Mouse (Mus musculus): ENCODE results near the gene B3gnt6.

The B3gnt6 gene

DNA sequence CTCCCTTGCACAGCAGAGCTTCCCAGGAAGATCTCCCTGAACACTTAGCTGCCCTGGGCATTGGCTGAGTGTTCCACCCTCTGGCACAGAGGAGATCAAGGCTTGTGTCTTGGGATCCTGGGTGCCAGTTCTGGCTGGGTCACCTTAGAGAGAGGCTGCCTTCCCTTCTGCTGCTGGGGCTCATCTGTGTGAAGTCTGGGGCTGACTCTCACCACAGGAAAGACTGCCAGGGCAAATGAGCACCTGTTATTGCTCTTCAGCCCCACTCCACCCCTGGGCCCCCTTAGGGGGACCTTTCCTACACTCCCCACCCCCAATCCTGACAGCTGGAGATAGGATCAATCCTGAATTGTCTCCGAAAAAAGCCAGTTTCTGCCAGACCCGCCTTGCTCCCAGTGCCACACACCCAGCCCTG lies 22.2 kb downstream of the B3gnt6 start:
- DNase-seq (ENCODE audit: low spot score in 2 of 2) = no peak

DNA sequence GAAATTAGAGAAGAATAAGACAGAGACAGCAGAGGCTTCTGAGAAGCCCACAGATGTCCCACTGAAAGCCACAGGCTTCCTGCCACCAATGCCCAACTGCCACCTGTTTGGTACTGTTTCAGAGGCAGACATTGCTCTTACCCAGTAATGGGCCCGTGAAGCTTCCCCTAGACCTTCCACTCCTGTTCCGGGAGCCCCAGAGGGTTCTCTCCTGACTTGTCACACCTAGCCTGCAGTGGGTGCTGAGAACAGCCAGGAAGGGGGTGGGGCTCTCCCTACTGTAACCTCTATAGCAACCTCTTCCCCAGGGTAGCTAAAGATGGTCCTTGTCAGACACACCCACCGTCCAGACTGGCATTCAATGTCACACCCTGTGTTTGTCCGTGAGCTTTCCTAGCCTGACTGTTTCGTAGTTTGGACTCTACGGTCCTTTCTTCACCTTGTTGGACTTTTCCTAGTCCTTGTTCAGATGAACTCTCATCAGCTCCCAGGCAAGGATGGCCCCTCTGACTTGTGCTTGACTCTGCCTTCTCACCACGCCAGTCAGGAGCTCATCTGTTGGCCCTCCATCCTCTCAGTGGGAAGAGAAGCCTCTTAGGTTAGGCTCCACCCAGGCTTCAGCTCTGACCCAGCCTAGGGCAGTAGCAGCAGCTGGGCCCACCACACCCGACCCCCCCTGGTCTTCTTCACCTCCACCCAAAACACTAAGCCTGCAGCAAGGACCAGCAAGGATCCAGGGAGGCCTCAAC lies 22.8 kb downstream of the B3gnt6 start:
- DNase-seq (ENCODE audit: low spot score in 2 of 2) = no peak

DNA sequence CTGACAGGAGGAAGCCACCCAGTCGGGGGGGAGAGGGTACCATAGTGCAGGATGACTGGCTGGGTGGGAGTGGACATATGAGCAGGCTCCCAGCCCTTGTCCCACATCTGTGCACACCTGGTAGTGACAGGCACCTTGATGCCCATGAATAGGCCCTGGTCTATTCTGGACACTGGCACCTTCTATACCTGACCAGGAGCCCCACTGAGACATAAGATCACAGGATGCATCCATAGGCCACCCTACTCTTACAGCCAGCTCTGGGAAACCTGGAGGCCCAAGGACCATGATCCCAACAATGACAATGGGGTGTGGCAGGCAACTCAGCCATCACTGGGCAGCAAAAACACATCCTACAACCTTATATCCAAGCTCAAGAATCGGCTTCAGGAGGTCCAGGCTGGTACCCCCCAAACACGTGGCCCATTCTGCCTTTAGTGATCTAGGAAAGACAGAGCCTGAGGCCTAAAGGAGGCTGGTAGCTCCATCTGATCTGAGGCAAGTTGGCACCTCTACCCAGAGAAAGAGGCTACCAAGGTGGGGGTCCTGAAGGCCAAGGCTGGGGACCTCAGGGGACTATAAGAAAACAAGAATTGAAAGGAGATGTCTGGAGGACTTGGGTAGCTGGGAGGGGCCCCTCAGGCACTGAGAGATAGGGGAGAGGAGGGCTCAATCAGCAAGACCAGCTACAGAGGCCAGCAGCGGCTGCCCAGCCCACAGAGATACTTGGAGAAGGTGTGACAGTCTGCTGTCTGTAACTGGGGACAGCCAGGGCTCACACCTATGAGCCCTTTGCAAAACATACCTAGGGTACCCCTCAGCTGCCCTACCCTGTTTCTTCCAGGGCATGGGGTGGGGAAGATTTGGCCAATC lies 24.2 kb downstream of the B3gnt6 start:
- DNase-seq (ENCODE audit: low spot score in 2 of 2) = no peak

DNA sequence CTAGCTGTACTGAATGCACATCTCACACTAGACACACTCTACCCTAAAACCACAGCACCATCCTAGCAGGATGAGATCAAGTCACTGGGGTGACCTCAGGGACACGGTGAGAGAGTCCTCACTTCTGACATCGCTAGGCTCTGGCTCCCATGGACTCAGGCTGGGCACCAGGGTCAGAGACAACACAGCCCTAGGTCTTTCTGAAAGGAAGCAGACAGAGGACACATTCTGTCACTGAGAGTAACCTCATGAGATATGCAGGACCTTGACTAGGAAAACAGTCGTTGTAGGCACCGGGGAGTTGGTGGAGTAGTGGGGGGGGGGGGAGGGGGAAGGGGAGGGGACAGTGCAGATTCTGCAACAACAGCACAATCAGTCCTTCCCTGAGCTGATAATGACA lies 25.9 kb downstream of the B3gnt6 start:
- no peak for DNase-seq (ENCODE audit: low spot score in 2 of 2)

DNA sequence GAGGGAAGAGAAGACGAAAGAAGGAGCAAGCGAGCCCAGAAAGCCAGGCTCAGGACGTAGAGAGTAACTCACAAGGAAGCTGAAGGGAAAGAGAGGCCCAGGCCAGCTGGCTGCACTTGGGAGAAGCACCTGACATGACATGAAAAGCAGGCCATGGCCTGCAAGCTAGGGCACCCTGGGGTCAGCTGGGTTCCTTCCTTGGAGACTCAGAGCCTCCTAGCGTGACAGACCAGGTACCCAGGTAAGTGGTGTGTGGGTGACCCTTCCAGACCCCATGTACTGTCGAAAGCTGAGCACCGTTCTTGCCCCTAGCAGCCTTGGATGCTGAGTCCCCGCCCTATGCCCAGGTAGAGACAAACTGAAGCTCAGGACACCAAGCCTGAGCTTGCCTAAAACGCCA lies 26.6 kb downstream of the B3gnt6 start:
- no peak for DNase-seq (ENCODE audit: low spot score in 2 of 2)

DNA sequence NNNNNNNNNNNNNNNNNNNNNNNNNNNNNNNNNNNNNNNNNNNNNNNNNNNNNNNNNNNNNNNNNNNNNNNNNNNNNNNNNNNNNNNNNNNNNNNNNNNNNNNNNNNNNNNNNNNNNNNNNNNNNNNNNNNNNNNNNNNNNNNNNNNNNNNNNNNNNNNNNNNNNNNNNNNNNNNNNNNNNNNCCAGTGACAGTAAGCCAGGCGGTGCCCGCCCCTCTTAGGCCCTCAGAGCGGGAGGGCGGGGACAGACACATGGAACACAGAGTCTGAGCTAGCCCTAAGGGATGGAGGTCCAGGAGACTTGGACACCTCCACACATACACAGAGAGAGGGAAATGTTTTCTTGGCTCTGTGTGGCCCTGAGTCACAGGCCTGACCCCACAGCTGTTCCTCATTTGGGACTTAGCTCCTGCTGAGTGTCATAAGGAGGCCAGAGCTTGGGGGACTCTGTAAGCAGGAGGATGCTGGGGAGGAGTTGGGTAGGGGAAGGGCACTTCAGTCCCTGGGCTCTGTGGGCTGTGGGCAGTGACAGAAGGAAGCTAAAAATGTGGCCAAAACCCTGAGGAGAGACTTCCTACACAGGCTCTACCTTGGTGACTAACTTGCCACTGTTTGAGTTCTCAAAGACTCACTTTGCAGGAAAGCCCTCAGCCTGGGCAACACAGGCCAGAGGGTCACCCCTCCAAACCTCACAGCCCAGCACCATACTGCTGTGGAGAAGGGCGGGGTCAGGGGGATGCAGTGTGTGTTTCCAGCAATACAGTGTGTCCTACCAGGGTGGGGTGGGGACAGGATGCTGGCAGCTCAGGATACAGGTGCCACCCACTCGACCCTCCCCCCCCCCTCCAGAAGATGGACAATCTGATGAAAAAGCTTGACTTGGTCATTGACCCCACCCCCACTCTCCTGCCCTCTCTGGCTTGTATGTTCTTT lies 27.9 kb downstream of the B3gnt6 start:
- peak; percentile 77 to 81 for DNase-seq (ENCODE audit: low spot score in 2 of 2)

DNA sequence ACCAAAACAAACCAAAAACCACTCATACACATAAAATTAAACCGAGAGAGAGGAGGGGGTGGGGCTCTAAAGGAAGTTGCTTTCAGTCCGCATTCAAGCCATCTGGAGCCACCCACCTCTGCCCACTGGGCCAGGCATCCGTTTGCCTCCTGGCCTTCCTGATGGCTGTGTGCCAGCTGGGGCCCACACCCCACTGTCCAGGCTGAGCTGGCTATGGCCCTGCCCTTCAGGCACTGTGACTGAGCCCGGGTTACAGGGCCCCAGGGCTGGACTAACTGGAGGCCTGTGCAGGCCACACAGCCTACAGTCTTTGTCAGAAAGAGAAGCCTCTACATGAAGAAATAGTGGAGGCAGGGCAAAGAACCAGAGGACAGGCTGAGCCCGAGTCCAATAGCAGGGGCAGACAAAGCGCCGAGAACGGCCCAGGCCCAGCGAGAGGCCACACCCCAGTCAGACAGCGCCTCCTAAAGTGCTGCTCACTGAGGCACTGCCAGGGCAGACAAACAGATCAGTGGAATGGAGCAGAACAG lies 34.2 kb downstream of the B3gnt6 start:
- DNase-seq (ENCODE audit: low spot score in 2 of 2) = peak; percentile 68 to 82

DNA sequence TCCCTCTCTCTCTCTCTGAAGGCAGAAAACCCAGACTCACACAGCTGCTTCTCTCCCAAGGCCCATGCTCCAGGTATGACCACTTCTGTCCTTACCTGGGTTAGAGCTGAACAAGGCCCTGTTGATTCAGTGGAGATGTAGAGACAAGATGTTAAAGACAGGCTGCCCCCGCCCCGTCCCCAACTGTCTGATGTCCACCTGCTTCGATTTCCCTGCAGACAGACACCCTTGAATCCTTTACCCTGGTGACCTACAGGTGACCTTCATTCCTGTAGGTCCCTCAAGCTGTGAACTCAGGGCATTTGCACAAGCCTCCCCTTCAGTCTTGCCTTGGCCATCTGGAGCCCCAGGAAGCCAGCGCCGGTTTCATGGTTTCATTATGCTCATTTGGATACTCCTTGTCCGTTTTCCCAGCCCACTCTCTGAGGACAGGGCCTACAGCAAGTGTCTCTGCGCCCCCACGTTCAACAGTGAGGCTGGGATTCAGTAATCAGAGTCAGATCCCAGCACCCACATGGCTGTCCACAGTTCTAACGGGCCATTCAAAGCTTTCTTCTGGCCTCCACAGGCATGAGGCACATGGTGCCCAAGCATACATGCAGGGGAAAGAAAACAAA lies 34.8 kb downstream of the B3gnt6 start:
- DNase-seq (ENCODE audit: low spot score in 2 of 2) = no peak

DNA sequence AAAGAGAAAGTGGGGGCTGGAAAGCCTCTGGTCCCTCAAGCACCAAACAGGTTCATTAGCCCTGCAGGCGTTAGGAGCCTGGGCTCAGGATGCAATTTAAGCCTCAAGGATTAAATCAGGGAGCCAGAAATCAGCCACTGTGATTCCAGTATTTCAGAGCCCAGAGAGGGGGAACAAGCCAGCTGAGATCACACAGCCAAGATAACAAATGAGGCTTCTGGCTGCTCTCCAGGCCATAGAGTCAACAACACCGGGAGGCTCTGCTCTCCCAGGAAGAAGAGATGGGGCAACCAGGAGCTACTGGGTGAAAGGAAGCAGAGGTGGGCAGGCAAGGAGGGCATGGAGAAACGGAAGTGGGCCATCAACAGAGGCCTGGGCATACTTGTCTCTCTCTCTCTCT lies 35.6 kb downstream of the B3gnt6 start:
- peak in 1 of 2 experiments; percentile 70 for DNase-seq (ENCODE audit: low spot score in 2 of 2)

DNA sequence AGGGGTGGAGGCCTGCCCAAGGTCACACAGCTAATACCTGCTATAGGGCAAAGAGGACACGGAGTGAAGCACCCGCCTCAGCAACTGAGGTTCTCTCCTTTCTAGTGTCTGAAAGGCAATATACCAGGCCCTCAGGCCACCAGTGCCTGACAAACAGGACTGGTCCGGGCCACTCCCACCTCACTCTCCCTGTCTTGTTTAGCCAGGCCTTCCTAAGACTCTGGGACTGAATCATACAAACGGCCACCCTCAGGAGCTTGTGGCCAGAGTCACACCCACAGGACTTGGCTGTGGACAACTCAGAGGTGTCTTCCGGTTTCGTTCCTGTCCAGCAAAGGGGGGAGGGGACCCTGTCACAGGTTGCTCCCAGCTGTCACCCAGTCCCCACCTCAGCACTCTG lies 37.0 kb downstream of the B3gnt6 start:
- peak in 1 of 2 experiments; percentile 52 for DNase-seq (ENCODE audit: low spot score in 2 of 2)

DNA sequence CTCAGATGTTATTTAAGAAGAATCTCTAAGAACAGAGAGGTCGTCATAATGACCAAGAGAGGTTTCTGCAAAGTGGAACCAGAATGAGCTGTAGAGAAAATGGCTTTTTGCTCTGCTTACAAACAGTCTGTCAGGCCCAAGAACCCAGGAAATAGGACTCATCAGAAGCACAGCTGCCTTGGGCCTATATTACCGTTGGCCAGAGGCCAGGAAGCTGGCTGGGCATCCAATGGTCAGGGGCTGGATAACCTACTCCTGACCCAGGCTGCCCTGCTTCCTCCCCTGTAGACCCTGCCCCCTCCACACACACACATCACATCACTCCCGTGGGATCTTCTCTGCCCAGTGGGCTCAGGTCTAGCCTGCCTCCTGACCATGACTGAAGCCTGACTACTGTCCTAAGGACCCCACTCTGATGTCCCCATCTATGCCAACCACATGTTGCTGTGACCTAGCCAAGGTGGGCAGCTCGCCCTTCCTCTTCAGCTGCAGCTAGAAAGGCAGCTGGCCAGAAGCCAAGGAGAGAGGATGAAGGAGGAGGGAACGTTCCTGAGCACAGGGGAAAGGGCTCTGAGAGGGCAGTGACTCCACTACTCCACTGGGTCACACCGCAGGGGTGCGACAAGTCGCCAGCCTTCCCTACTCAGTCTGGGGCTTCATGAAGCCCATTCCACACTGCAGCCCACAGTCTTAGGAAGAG lies 39.1 kb downstream of the B3gnt6 start:
- peak in 1 of 2 experiments; percentile 45 for DNase-seq (ENCODE audit: low spot score in 2 of 2)

DNA sequence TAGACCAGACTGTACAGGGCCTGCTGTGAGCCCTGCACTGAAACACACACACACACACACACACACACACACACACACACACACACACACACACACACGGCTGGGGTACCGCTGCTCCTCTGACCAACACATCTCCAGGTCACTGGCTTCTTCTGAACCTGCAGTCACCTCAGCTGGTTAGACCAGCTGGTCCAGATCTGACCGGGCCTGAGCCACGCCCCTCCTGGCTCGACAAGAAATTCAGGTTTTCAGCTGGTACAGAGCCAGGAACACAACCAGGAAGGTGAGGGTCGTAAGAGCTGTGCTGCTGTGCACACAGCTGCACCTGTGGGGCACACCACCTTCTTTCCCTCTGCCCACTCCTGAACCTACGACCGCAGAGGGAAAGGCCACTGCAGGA lies 40.8 kb downstream of the B3gnt6 start:
- DNase-seq (ENCODE audit: low spot score in 2 of 2) = peak; percentile 86 to 90

DNA sequence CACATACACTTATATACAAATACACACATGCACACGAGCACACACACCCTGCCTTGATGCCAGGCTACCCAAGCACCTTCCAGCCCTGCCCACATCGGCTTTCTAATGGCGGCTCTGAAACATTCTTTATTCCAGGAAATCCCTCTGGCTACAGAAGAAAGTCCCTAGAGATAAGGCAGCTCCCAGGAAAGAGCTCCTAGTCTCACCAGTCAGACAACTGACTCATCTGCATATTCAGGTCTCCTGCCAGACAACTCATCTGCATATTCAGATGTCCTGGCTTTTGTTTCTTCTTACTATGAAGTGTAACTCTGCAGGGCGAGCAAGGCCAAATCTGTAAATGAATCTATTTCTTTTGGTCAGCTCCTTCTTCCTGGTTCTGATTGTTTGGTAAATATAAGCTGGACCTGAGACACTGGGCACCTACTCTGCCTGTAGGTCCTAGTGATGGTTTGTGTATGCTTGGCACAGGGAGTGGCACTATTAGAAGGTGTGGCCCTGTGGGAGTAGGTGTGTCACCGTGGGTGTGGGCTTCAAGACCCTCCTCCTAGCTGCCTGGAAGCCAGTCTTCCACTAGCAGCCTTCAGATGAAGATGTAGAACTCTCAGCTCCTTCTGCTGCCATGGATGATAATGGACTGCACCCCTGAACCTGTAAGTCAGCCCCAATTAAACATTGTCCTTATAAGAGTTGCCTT lies 41.5 kb downstream of the B3gnt6 start:
- no peak for DNase-seq (ENCODE audit: low spot score in 2 of 2)

DNA sequence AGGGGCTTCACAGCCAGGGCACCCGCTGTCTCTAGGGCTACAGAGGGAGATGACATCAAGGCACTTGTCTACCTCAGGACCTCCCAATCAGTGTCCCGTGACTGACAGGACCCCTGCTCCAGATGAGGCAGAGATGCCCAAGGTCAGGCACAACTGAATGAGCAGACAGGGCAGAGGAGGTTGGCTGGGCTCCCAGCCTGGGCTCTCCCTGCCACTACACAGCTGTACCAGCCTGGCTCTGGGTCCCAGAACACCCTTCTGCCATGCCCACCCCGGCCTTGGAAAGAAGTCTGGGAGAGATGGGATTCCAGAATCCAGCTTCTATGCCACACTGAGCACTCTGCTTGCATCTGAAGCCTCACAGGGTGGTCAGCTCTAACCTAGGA lies 43.0 kb downstream of the B3gnt6 start:
- DNase-seq (ENCODE audit: low spot score in 2 of 2) = no peak

DNA sequence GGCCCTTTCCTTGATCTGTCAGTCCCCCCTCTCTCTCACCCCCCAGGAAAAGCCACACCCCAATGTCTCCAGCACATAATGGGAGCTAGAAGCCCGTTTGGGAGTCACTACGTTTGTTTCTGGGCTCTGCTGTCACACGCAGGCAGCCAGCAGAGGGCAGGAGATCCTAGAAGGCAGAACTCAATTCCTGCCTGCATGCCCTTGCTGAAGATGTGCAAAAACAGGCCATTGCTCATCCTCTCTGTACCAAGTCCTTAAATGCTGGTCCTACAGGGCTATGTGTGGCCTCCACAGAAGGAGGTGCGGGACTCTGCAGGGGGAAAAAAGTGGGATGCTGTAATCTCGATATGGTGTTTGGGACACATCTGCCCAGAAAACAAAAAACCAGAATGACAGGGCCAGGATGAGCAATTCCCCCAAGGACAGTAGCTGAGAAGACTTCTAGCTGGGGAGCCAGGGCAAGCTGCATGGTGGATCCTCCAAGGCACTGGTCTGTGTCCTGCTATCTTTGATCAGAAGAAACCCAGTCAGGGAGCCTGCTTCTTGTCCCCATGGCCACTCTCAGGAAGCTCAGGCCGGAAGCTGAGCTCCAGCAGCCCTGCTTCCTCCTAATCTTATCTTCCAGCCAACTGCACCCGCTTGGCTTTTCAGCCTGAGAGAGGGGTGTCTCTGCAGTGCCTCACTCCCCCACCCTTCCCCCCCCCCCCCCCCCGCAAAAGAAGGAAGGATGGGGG lies 43.6 kb downstream of the B3gnt6 start:
- peak in 1 of 2 experiments; percentile 69 for DNase-seq (ENCODE audit: low spot score in 2 of 2)

DNA sequence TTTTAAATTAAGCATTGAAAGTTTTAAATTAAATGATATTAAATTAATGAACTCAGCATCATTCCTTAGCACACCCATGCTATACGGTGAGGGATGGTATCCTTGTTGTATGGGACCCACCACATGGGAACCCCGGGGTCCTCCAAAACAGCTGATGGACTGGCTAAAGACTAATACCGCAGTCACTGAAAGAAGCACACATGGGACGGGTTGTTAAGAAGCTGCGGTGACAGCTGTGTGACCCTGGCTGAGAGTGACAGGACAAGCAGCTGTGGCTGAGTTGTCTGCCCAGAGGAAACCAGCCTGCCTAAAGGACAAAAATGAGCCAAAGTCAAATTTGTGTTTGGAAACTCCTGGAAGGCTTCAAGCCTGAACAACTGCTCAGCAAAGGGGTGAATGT lies 45.4 kb downstream of the B3gnt6 start:
- no peak for DNase-seq (ENCODE audit: low spot score in 2 of 2)

DNA sequence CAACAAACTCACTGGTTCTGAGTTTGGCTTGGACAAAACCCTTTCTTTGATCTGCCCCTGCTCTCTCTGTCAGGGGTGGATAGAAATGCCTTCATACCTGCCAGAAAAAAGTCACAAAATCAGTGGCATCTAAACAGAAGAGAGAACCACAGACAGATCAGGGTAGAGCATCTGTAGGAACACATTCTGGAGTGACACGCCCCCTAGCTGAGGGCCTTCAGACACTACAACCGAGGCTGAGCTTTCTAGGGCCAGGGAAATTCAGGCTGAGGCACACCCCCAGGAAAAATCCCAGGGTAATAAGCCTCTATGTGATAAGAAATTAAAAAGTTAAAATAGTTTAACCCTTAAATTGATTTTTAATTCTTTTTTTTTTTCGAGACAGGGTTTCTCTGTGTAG lies 45.9 kb downstream of the B3gnt6 start:
- no peak for DNase-seq (ENCODE audit: low spot score in 2 of 2)

DNA sequence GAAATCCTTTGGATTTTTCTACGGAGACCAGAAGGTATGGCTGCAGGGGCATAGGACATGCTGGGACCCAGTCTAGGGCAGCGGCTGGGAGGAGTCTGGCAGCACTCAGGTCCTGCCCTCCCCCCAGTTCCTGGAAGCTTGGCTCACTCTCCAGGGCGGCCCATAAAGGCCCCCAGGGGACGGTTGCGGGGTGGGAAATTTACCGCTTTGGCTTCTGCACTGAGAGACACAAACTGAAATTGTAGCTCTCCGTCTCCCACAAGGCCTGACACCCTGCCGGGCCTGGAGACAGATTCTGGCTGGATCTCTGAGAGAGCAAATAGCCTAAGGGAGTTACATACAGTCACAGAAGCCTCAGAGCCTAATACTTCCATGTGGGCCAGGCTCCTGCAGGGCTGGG lies 46.9 kb downstream of the B3gnt6 start:
- DNase-seq (ENCODE audit: low spot score in 2 of 2) = no peak

DNA sequence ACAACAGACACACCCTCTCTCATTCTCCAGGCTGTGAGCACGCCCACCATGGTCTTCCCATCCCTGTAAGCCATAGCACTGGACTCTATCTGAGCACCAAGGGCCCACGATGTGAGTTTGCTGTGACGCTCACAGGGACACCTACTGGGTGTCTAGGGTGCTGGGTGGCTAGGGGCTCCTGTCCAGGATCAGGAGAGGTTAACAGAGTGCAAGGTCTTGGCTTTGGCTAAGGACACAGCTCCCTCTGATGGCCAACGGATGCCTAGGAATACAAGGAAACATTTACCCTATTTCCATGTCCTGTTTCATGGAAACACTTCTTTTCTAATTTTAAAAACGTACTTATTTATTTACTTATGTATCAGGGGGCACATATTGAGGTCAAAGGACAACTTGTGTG lies 48.8 kb downstream of the B3gnt6 start:
- no peak for DNase-seq (ENCODE audit: low spot score in 2 of 2)

Data from urinary bladder, postnatal 36 days (tissue).